Mouse (Mus musculus) CH12.LX (cell line): ENCODE results near the gene Alcam. TPM values are rescaled to one million over a fixed set of nuclear protein-coding genes. Genes with fewer than 3 reads are reported as not detected.
A peak's percentile ranks its signal among the peaks of the same experiment; 100 is the strongest.

Experiments
- DNase-seq: peaks from one replicate; pipeline ENCODE4 v3.0.0-alpha.2; 2013; ENCODE audit errors: extremely low read depth
- H3K27ac ChIP-seq: 2 replicates; pipeline ENCODE4 v1.5.1; 2012; ENCODE audit warnings: low read depth, mild to moderate bottlenecking, control low read depth, moderate library complexity; ENCODE audit not compliant: insufficient read depth
- H3K27me3 ChIP-seq: replicated peaks from 2 replicates; pipeline ENCODE3; 2012; ENCODE audit warnings: inconsistent platforms
- H3K36me3 ChIP-seq, 2 experiments: replicated peaks in 1 of 2; 2 replicates each; pipeline versions ENCODE3 to v1.6.1; 2012; ENCODE audit warnings: inconsistent platforms in 1 of 2, low read length in 1 of 2, mild to moderate bottlenecking in 1 of 2, mixed read lengths in 1 of 2, moderate library complexity in 1 of 2; ENCODE audit not compliant: control insufficient read depth in 1 of 2, insufficient read depth in 1 of 2
- H3K4me1 ChIP-seq, 2 experiments: 2 replicates each; pipeline ENCODE4 v1.6.1; 2012; ENCODE audit warnings: inconsistent platforms in 1 of 2, moderate library complexity in 1 of 2; ENCODE audit not compliant: insufficient read depth in 2 of 2, control insufficient read depth in 1 of 2
- H3K4me2 ChIP-seq: 2 replicates; pipeline ENCODE4 v1.6.1; 2012; ENCODE audit warnings: low read depth, mild to moderate bottlenecking, control low read depth; ENCODE audit not compliant: poor library complexity, insufficient read depth, severe bottlenecking
- H3K4me3 ChIP-seq, 3 experiments: fragments of 150-350 bp in 1 of 3; sonication (generic) in 1 of 3; replicated peaks in 1 of 3; 2 replicates each; pipeline versions ENCODE3 to v1.5.1; 2011 to 2012; ENCODE audit warnings: low read depth in 2 of 3, low read length in 2 of 3, mild to moderate bottlenecking in 2 of 3, moderate library complexity in 2 of 3, control low read depth in 1 of 3, improper control_type of control experiment in 1 of 3, inconsistent platforms in 1 of 3, mixed read lengths in 1 of 3; ENCODE audit not compliant: poor library complexity in 1 of 3
- H3K79me2 ChIP-seq: replicated peaks from 2 replicates; pipeline ENCODE4 v1.6.1; 2012; ENCODE audit warnings: mild to moderate bottlenecking, moderate library complexity; ENCODE audit not compliant: control insufficient read depth, poor library complexity, insufficient read depth, severe bottlenecking; ENCODE audit errors: extremely low read depth
- H3K9ac ChIP-seq: 2 replicates; pipeline ENCODE4 v1.6.1; 2012; ENCODE audit warnings: low read depth, mild to moderate bottlenecking, control low read depth, moderate library complexity; ENCODE audit not compliant: insufficient read depth
- H3K9me3 ChIP-seq: replicated peaks from 2 replicates; pipeline ENCODE3; 2012; ENCODE audit warnings: low read length, inconsistent platforms, mixed read lengths
- BHLHE40 ChIP-seq: IDR thresholded peaks from 2 replicates; pipeline ENCODE4 v1.6.1; 2011; ENCODE audit warnings: mild to moderate bottlenecking, low read depth, low read length, improper control_type of control experiment
- CHD1 ChIP-seq: IDR thresholded peaks from 2 replicates; pipeline ENCODE4 v1.6.1; 2012; ENCODE audit warnings: low read depth, low read length, improper control_type of control experiment, inconsistent platforms
- CHD2 ChIP-seq: IDR thresholded peaks from 2 replicates; pipeline ENCODE4 v1.6.1; 2011; ENCODE audit warnings: low read length, improper control_type of control experiment
- CTCF ChIP-seq, 2 experiments: IDR thresholded peaks in 1 of 2; conservative IDR thresholded peaks in 1 of 2; 2 replicates each; pipeline ENCODE4 v1.5.1; 2011 to 2012; ENCODE audit warnings: low read depth in 2 of 2, low read length in 2 of 2, improper control_type of control experiment in 1 of 2, inconsistent platforms in 1 of 2, mild to moderate bottlenecking in 1 of 2, moderate library complexity in 1 of 2
- E2F4 ChIP-seq: IDR thresholded peaks from 2 replicates; pipeline ENCODE4 v1.6.1; 2011; ENCODE audit warnings: low read depth, low read length, improper control_type of control experiment; ENCODE audit not compliant: insufficient replicate concordance
- ELF1 ChIP-seq: IDR thresholded peaks from 2 replicates; pipeline ENCODE4 v1.6.1; 2014; ENCODE audit warnings: low read depth, mild to moderate bottlenecking, inconsistent platforms, low read length, improper control_type of control experiment
- EP300 ChIP-seq: IDR thresholded peaks from 2 replicates; pipeline ENCODE4 v1.6.1; 2011; ENCODE audit warnings: low read length, improper control_type of control experiment
- ETS1 ChIP-seq: conservative IDR thresholded peaks from 2 replicates; pipeline ENCODE4 v1.6.1; 2012; ENCODE audit warnings: low read depth, mild to moderate bottlenecking, inconsistent platforms, low read length, improper control_type of control experiment, moderate library complexity
- GABPA ChIP-seq: IDR thresholded peaks from 2 replicates; pipeline ENCODE4 v1.6.1; 2012; ENCODE audit warnings: low read depth, low read length, improper control_type of control experiment, inconsistent platforms; ENCODE audit not compliant: insufficient replicate concordance
- HCFC1 ChIP-seq: IDR thresholded peaks from 2 replicates; pipeline ENCODE4 v1.6.1; 2012; ENCODE audit warnings: low read depth, mild to moderate bottlenecking, inconsistent platforms, low read length, improper control_type of control experiment
- IRF4 ChIP-seq: IDR thresholded peaks from 2 replicates; pipeline ENCODE4 v1.6.1; 2014; ENCODE audit warnings: low read depth, mild to moderate bottlenecking, inconsistent platforms, low read length, improper control_type of control experiment
- JUN ChIP-seq: IDR thresholded peaks from 2 replicates; pipeline ENCODE4 v1.6.1; 2011; ENCODE audit warnings: low read depth, mild to moderate bottlenecking, low read length, improper control_type of control experiment, moderate library complexity; ENCODE audit not compliant: insufficient read depth
- JUND ChIP-seq: conservative IDR thresholded peaks from 2 replicates; pipeline ENCODE4 v1.6.1; 2011; ENCODE audit warnings: low read depth, low read length, improper control_type of control experiment
- MAFK ChIP-seq: IDR thresholded peaks from 2 replicates; pipeline ENCODE4 v1.6.1; 2011; ENCODE audit warnings: low read length, improper control_type of control experiment; ENCODE audit not compliant: insufficient replicate concordance
- MAX ChIP-seq: IDR thresholded peaks from 2 replicates; pipeline ENCODE4 v1.6.1; 2011; ENCODE audit warnings: low read length, improper control_type of control experiment
- MAZ ChIP-seq: IDR thresholded peaks from 2 replicates; pipeline ENCODE4 v1.6.1; 2012; ENCODE audit warnings: low read depth, mild to moderate bottlenecking, inconsistent platforms, low read length, improper control_type of control experiment, moderate library complexity
- MEF2A ChIP-seq: IDR thresholded peaks from 2 replicates; pipeline ENCODE4 v1.6.1; 2014; ENCODE audit warnings: low read depth, mild to moderate bottlenecking, inconsistent platforms, low read length, improper control_type of control experiment, borderline replicate concordance
- MXI1 ChIP-seq: IDR thresholded peaks from 2 replicates; pipeline ENCODE4 v1.6.1; 2011; ENCODE audit warnings: mild to moderate bottlenecking, low read depth, low read length, improper control_type of control experiment
- MYC ChIP-seq: IDR thresholded peaks from 2 replicates; pipeline ENCODE4 v1.6.1; 2011; ENCODE audit warnings: low read depth, mild to moderate bottlenecking, improper control_type of control experiment, low read length
- NELFE ChIP-seq: IDR thresholded peaks from 2 replicates; pipeline ENCODE4 v1.6.1; 2011; ENCODE audit warnings: low read depth, low read length, improper control_type of control experiment
- NRF1 ChIP-seq: IDR thresholded peaks from 2 replicates; pipeline ENCODE4 v1.6.1; 2014; ENCODE audit warnings: low read depth, mild to moderate bottlenecking, inconsistent platforms, low read length, improper control_type of control experiment, moderate library complexity
- PAX5 ChIP-seq: IDR thresholded peaks from 2 replicates; pipeline ENCODE4 v1.6.1; 2012; ENCODE audit warnings: low read length, inconsistent platforms, mixed read lengths
- POLR2A ChIP-seq: IDR thresholded peaks from 2 replicates; pipeline ENCODE4 v1.6.1; 2011; ENCODE audit warnings: low read depth, mild to moderate bottlenecking, improper control_type of control experiment, low read length
- POLR2AphosphoS2 ChIP-seq: IDR thresholded peaks from 2 replicates; pipeline ENCODE4 v1.6.1; 2011; ENCODE audit warnings: low read depth, low read length, improper control_type of control experiment
- RAD21 ChIP-seq: IDR thresholded peaks from 2 replicates; pipeline ENCODE4 v1.6.1; 2011; ENCODE audit warnings: low read depth, mild to moderate bottlenecking, low read length, improper control_type of control experiment, moderate library complexity
- RCOR1 ChIP-seq: conservative IDR thresholded peaks from 2 replicates; pipeline ENCODE4 v1.6.1; 2012; ENCODE audit warnings: low read depth, mild to moderate bottlenecking, inconsistent platforms, low read length, improper control_type of control experiment
- SIN3A ChIP-seq: IDR thresholded peaks from 2 replicates; pipeline ENCODE4 v1.6.1; 2012; ENCODE audit warnings: low read length, improper control_type of control experiment, inconsistent platforms
- SMC3 ChIP-seq: IDR thresholded peaks from 2 replicates; pipeline ENCODE4 v1.6.1; 2011; ENCODE audit warnings: low read depth, low read length, improper control_type of control experiment
- TBP ChIP-seq: conservative IDR thresholded peaks from 2 replicates; pipeline ENCODE4 v1.6.1; 2011; ENCODE audit warnings: low read depth, low read length, improper control_type of control experiment
- TCF12 ChIP-seq: IDR thresholded peaks from 2 replicates; pipeline ENCODE4 v1.6.1; 2014; ENCODE audit warnings: low read depth, mild to moderate bottlenecking, inconsistent platforms, low read length, improper control_type of control experiment
- UBTF ChIP-seq: IDR thresholded peaks from 2 replicates; pipeline ENCODE4 v1.6.1; 2012; ENCODE audit warnings: low read depth, mild to moderate bottlenecking, inconsistent platforms, low read length, improper control_type of control experiment, moderate library complexity
- USF1 ChIP-seq: IDR thresholded peaks from 2 replicates; pipeline ENCODE4 v1.6.1; 2014; ENCODE audit warnings: low read depth, mild to moderate bottlenecking, inconsistent platforms, low read length, improper control_type of control experiment
- USF2 ChIP-seq: conservative IDR thresholded peaks from 2 replicates; pipeline ENCODE4 v1.6.1; 2011; ENCODE audit warnings: low read depth, low read length, improper control_type of control experiment
- ZC3H11A ChIP-seq: IDR thresholded peaks from 2 replicates; pipeline ENCODE4 v1.6.1; 2012; ENCODE audit warnings: low read depth, mild to moderate bottlenecking, inconsistent platforms, low read length, improper control_type of control experiment
- ZKSCAN1 ChIP-seq: IDR thresholded peaks from 2 replicates; pipeline ENCODE4 v1.6.1; 2012; ENCODE audit warnings: low read depth, inconsistent platforms, low read length, improper control_type of control experiment, borderline replicate concordance
- ZMIZ1 ChIP-seq: IDR thresholded peaks from 2 replicates; pipeline ENCODE4 v1.6.1; 2012; ENCODE audit warnings: low read depth, mild to moderate bottlenecking, inconsistent platforms, low read length, improper control_type of control experiment
- ZNF384 ChIP-seq: IDR thresholded peaks from 2 replicates; pipeline ENCODE4 v1.6.1; 2012; ENCODE audit warnings: low read depth, low read length, improper control_type of control experiment, inconsistent platforms
- dilution Hi-C: fragments of 300-500 bp; cut with MboI; formaldehyde crosslinking; loops from 2 replicates; pipeline ENCODE4 v1.14.3; 2020; ENCODE audit warnings: low sequenced_read_pairs; ENCODE audit not compliant: extremely low pct_unique_long_range_greater_than_20kb, extremely low pct_ligation_motif_present
- in situ Hi-C: fragments of 300-500 bp; cut with MboI; formaldehyde crosslinking; loops from 3 replicates; pipeline ENCODE4 v1.14.3; 2019; ENCODE audit warnings: low sequenced_read_pairs, low pct_ligation_motif_present, low pct_unique_long_range_greater_than_20kb, mixed read lengths
- polyA plus RNA-seq: library from polyadenylated mRNA; unstranded; fragments of >175 nt; gene quantifications from 2 replicates; pipeline ENCODE4 v1.2.1, GENCODE M21; 2012; ENCODE audit warnings: low read depth; ENCODE audit not compliant: insufficient read length
- total RNA-seq, 2 experiments: library from RNA; depleted of rRNA; stranded (reverse); fragments of 300-350 nt in 1 of 2; fragments of >200 nt in 1 of 2; gene quantifications; 2 replicates each; pipeline ENCODE4 v1.2.3; 2012 to 2014

The Alcam gene
- total and polyA plus RNA-seq, 3 experiments: 26.3 to 56.7 (median 54.6) TPM

DNA sequence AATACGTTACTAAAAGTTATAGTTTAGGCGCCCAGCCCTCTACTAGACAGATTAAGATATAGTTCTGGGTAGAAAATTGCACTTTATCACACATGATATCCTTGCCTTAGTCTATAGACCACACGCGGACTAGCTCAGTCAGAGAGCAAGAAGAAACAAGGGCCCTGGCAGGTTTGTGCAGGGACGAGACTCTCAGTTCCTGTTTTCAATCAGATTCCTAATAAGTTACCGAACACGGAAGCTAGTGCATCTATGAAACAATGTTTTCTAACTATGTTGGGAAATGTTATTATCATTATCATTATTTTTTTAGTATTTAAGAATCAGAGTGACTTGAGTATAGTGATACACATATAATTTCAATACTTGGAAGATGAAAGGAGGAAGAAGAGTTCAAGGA lies 152.1 kb downstream of the Alcam start:
- Histone ChIP-seq H3K27me3 (no peaks in the 10 kb centered on the region), H3K36me3 (peaks cover 5 to 8% of the 10 kb centered on the region in 2 experiments), H3K4me1 (peaks cover 14 to 48% of the 10 kb centered on the region in 2 experiments), H3K27ac (peak overlapping the region; percentile 54), H3K9me3 (no peaks in the 10 kb centered on the region), H3K79me2 (no peaks in the 10 kb centered on the region), H3K4me2 (peak overlapping the region; percentile 76), H3K9ac (peak overlapping the region; percentile 39; the same call in 1 of the 2 replicates), H3K4me3 (no peak overlapping the region)
- dilution Hi-C loops: no loop called here
- in situ Hi-C loops: no loop called here
- TF ChIP-seq GABPA (no peak), HCFC1 (peak; percentile 60), SIN3A (peak; percentile 76), NELFE (no peak), ZC3H11A (no peak), ZNF384 (peak; percentile 41; the same call in 1 of the 2 replicates), CHD1 (peak; percentile 98), USF1 (no peak), ELF1 (peak; percentile 85), ETS1 (peak; percentile 76), RAD21 (no peak; the same call in 1 of the 2 replicates), MYC (peak; percentile 89), TCF12 (peak; percentile 81), JUN (peak; percentile 43; the same call in 1 of the 2 replicates), MAX (peak; percentile 83), MXI1 (peak; percentile 36; the same call in 1 of the 2 replicates), BHLHE40 (peak; percentile 78), PAX5 (no peak), ZMIZ1 (no peak), CTCF (conservative IDR thresholded peaks at IDR 0.05 in 1 of 2, IDR thresholded peaks at IDR 0.05 in 1 of 2; ENCODE audit: low read depth in 2 of 2, low read length in 2 of 2) (no peak), E2F4 (0 out of 2 replicates have a peak, but pooled peaks have one; percentile 54), ZKSCAN1 (no peak), MEF2A (peak; percentile 88), JUND (peak; percentile 76), CHD2 (peak; percentile 76), MAFK (no peak), TBP (0 out of 2 replicates have a peak, but pooled peaks have one; percentile 45), EP300 (peak; percentile 99), NRF1 (no peak), SMC3 (0 out of 2 replicates have a peak, but pooled peaks have one; percentile 2), POLR2AphosphoS2 (no peak), MAZ (0 out of 2 replicates have a peak, but pooled peaks have one; percentile 33), USF2 (no peak), IRF4 (peak; percentile 99), POLR2A (0 out of 2 replicates have a peak, but pooled peaks have one; percentile 25), RCOR1 (peak; percentile 96), UBTF (no peak)
- DNase-seq: peak; percentile 77
